Mouse (Mus musculus) G1E (cell line): ENCODE measurements around the gene Fam126a. TPM values are rescaled to one million over a fixed set of nuclear protein-coding genes. Genes with fewer than 3 reads are reported as not detected.

Source experiments
- ATAC-seq: 2 replicates; pipeline ENCODE4 v1.8.0; 2016; ENCODE audit warnings: mild to moderate bottlenecking; ENCODE audit not compliant: insufficient number of reproducible peaks, poor library complexity, low FRiP score, severe bottlenecking; ENCODE audit errors: extremely low read depth
- DNase-seq: peaks from one replicate; pipeline ENCODE4 v3.0.0; 2012; ENCODE audit warnings: low spot score
- H3K27me3 ChIP-seq: 2 replicates; pipeline ENCODE4 v1.6.1; 2012; ENCODE audit warnings: mild to moderate bottlenecking, low read length, inconsistent platforms; ENCODE audit not compliant: insufficient read depth
- H3K36me3 ChIP-seq: replicated peaks from 2 replicates; pipeline ENCODE3; 2012; ENCODE audit warnings: mild to moderate bottlenecking, inconsistent platforms
- H3K4me1 ChIP-seq: 2 replicates; pipeline ENCODE4 v1.6.1; 2012; ENCODE audit warnings: low read depth, low read length, inconsistent platforms, mixed read lengths; ENCODE audit not compliant: insufficient read depth
- H3K4me3 ChIP-seq: 2 replicates; pipeline ENCODE4 v1.5.1; 2012; ENCODE audit warnings: low read depth, mild to moderate bottlenecking, inconsistent platforms, low read length, moderate library complexity, mixed read lengths
- H3K9me3 ChIP-seq: replicated peaks from 2 replicates; pipeline ENCODE4 v1.6.1; 2012; ENCODE audit warnings: inconsistent platforms
- CTCF ChIP-seq: IDR thresholded peaks from 2 replicates; pipeline ENCODE4 v1.5.1; 2012; ENCODE audit warnings: low read depth, low read length, inconsistent platforms, mixed read lengths
- GATA1 ChIP-seq: IDR thresholded peaks from 2 replicates; pipeline ENCODE4 v1.6.1; 2012; ENCODE audit warnings: borderline replicate concordance, low read length, inconsistent platforms, mixed read lengths
- GATA2 ChIP-seq: IDR thresholded peaks from 2 replicates; pipeline ENCODE4 v1.6.1; 2012; ENCODE audit warnings: low read depth, low read length, inconsistent platforms, borderline replicate concordance
- POLR2AphosphoS5 ChIP-seq: IDR thresholded peaks from 2 replicates; pipeline ENCODE4 v1.6.1; 2012; ENCODE audit warnings: low read depth, low read length, inconsistent platforms; ENCODE audit not compliant: insufficient replicate concordance
- TAL1 ChIP-seq: conservative IDR thresholded peaks from 2 replicates; pipeline ENCODE4 v1.6.1; 2012; ENCODE audit warnings: low read depth, low read length, inconsistent platforms, mixed read lengths
- polyA plus RNA-seq: library from polyadenylated mRNA; stranded (reverse); fragments of >175 nt; gene quantifications from 2 replicates; pipeline ENCODE4 v1.2.3, GENCODE M21; 2012
- total RNA-seq, 2 experiments: library from RNA; stranded (forward) in 1 of 2; stranded (reverse) in 1 of 2; fragments of 200-1000 nt in 1 of 2; fragments of >200 nt in 1 of 2; fragmentation: Nextera tagmentation in 1 of 2; gene quantifications; 2 replicates each; pipeline ENCODE4 v1.2.3; 2014 to 2017

The Fam126a gene
- total and polyA plus RNA-seq, 3 experiments = 4.4 to 58.9 (median 36.9) TPM

- no peaks in the 10 kb centered on the region for H3K36me3 ChIP-seq
- no peak for ATAC-seq
- H3K4me1 ChIP-seq = peaks cover 26% of the 10 kb centered on the region
These were observed 6.2 kb upstream of the Fam126a start for GRCm38 (mm10) chr5:24036731-24037130.

GRCm38 (mm10) chr5:24034970-24035369 is 4.5 kb upstream of the Fam126a start:
- TF ChIP-seq POLR2AphosphoS5 = no peak
- no peak for TF ChIP-seq TAL1
- no peak for TF ChIP-seq CTCF
- no peak for TF ChIP-seq GATA2
- TF ChIP-seq GATA1 = no peak
- Histone ChIP-seq H3K4me3 (no peak overlapping the region), H3K9me3 (no peaks in the 10 kb centered on the region), H3K36me3 (no peaks in the 10 kb centered on the region), H3K27me3 (peaks cover 15% of the 10 kb centered on the region), H3K4me1 (peaks cover 25% of the 10 kb centered on the region)
- ATAC-seq (no peak), DNase-seq (no peak)

More at GRCm38 (mm10) chr5:24036731-24037130, 6.2 kb upstream of the Fam126a start:
- H3K9me3 ChIP-seq = no peaks in the 10 kb centered on the region
- no peak for DNase-seq
- TF ChIP-seq GATA2 (no peak), GATA1 (no peak), POLR2AphosphoS5 (no peak)
- no peak overlapping the region for H3K4me3 ChIP-seq
- H3K27me3 ChIP-seq = peaks cover 16% of the 10 kb centered on the region

- Histone ChIP-seq H3K9me3 (no peaks in the 10 kb centered on the region), H3K36me3 (no peaks in the 10 kb centered on the region), H3K27me3 (peaks cover 13% of the 10 kb centered on the region), H3K4me1 (peaks cover 22% of the 10 kb centered on the region), H3K4me3 (no peak overlapping the region)
- TF ChIP-seq GATA1 (no peak), POLR2AphosphoS5 (no peak), GATA2 (no peak), CTCF (no peak), TAL1 (no peak)
- no peak for ATAC-seq
- no peak for DNase-seq
These were observed 3.6 kb upstream of the Fam126a start for GRCm38 (mm10) chr5:24034091-24034490.

- Histone ChIP-seq H3K4me3 (peak overlapping the region; percentile 81), H3K27me3 (no peaks in the 10 kb centered on the region), H3K9me3 (no peaks in the 10 kb centered on the region), H3K36me3 (peaks cover 18% of the 10 kb centered on the region), H3K4me1 (peaks cover 19% of the 10 kb centered on the region)
- ATAC-seq (no peak), DNase-seq (peak; percentile 21)
- TF ChIP-seq CTCF = no peak
- no peak for TF ChIP-seq GATA1
- TF ChIP-seq TAL1 = no peak
- TF ChIP-seq GATA2 = no peak
- TF ChIP-seq POLR2AphosphoS5 = no peak
These were observed 428 bp downstream of the Fam126a start for GRCm38 (mm10) chr5:24029946-24030578.

GRCm38 (mm10) chr5:24029331-24029771 is 1.1 kb downstream of the Fam126a start:
- H3K4me3 ChIP-seq = peak overlapping the region; percentile 81
- no peaks in the 10 kb centered on the region for H3K27me3 ChIP-seq
- no peaks in the 10 kb centered on the region for H3K9me3 ChIP-seq
- TF ChIP-seq GATA1 (no peak), CTCF (no peak), POLR2AphosphoS5 (no peak), TAL1 (no peak), GATA2 (no peak)
- ATAC-seq (no peak), DNase-seq (peak; percentile 50)
- H3K4me1 ChIP-seq = peaks cover 18% of the 10 kb centered on the region
- H3K36me3 ChIP-seq = peaks cover 22% of the 10 kb centered on the region

GRCm38 (mm10) chr5:24024957-24025356 is 5.5 kb downstream of the Fam126a start:
- no peaks in the 10 kb centered on the region for H3K9me3 ChIP-seq
- no peak for DNase-seq
- peaks cover 36% of the 10 kb centered on the region for H3K36me3 ChIP-seq
- no peak overlapping the region for H3K4me3 ChIP-seq
- ATAC-seq = no peak
- no peaks in the 10 kb centered on the region for H3K27me3 ChIP-seq
- peaks cover 14% of the 10 kb centered on the region for H3K4me1 ChIP-seq
- TF ChIP-seq CTCF (no peak), TAL1 (no peak), POLR2AphosphoS5 (no peak), GATA2 (no peak), GATA1 (no peak)

- H3K27me3 ChIP-seq = no peaks in the 10 kb centered on the region
- no peak overlapping the region for H3K4me3 ChIP-seq
- TF ChIP-seq TAL1 (no peak), GATA2 (no peak), CTCF (no peak), POLR2AphosphoS5 (no peak), GATA1 (no peak)
- H3K4me1 ChIP-seq = peaks cover 5% of the 10 kb centered on the region
- peaks cover 47% of the 10 kb centered on the region for H3K36me3 ChIP-seq
- DNase-seq = no peak
- ATAC-seq = no peak
- H3K9me3 ChIP-seq = no peaks in the 10 kb centered on the region
These were observed 7.3 kb downstream of the Fam126a start for GRCm38 (mm10) chr5:24023226-24023625.
